Mouse (Mus musculus): ENCODE data around the gene Mthfsd.

Mthfsd gene

GRCm38 (mm10) chr8:121062521-121062920 lies 45.7 kb downstream of the Mthfsd start:
- CTCF ChIA-PET, result no interaction called here
- POLR2A ChIA-PET, result no interaction called here

GRCm38 (mm10) chr8:121059098-121059497 lies 49.1 kb downstream of the Mthfsd start:
- ChIA-PET CTCF (interaction anchor here in 1 of 4 experiments (1.1 kb wide), 1 partner anchor 11 kb away, joined by 3 read pairs; no protein-coding TSS in a partner anchor), POLR2A (interaction anchor here in 1 of 4 experiments (0.5 kb wide), 1 partner anchor 301 kb away, joined by 3 read pairs; no protein-coding TSS in a partner anchor)

- POLR2A ChIA-PET, result no interaction called here
- CTCF ChIA-PET, result no interaction called here
Observed at GRCm38 (mm10) chr8:121058081-121058480, 50.1 kb downstream of the Mthfsd start.

GRCm38 (mm10) chr8:121047441-121047840 lies 60.8 kb downstream of the Mthfsd start:
- CTCF ChIA-PET, result interaction anchor here in 3 of 4 experiments (0.5 to 1.5 kb wide), 7 partner anchors 12 to 576 kb away, joined by 3 to 5 read pairs (median 3); no protein-coding TSS in a partner anchor

GRCm38 (mm10) chr8:121043719-121044440 lies 64.3 kb downstream of the Mthfsd start:
- ChIA-PET POLR2A (interaction anchor here in 1 of 4 experiments (0.6 kb wide), 1 partner anchor 10 kb away, joined by 3 read pairs; no protein-coding TSS in a partner anchor), CTCF (interaction anchor here in 1 of 4 experiments (0.7 kb wide), 1 partner anchor 1492 kb away, joined by 3 read pairs; no protein-coding TSS in a partner anchor)

More at GRCm38 (mm10) chr8:121047441-121047840, 60.8 kb downstream of the Mthfsd start:
- POLR2A ChIA-PET, result no interaction called here
